Mouse (Mus musculus): ENCODE measurements around the gene Elmo1.

The Elmo1 gene

DNA sequence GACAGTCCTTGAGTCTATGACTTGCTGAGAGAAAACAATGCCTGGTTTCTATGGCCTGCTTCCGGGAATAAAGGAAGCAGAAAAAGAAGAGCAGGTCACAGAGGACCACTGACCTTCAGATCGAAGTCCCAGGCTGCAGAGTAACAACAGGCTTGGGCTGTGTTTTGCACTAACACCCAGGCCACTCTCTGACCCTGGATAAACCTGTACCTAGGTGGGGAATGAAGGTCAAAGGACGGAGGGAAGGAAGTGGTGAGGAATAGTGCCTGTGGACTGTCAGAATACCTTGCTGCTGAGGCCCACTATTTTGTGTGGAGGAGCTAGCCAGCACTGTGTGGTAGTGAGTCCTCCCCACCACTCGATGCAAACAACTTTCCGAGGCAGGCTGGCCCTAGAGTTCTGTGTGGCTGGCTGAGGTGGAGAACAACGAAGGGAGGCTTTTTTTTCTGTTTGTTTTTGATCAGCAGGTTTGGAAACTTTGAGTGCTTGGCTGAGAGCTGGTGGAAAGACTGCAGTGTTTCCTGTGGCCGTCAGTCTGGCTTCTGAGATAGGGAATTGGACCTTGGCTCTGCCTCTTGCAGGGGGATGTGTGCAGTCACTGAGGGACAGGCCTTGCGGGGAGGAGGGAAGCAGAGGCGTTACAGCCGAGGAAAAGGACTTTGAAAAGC is 83.7 kb downstream of the Elmo1 start:
- no peak for DNase-seq

DNA sequence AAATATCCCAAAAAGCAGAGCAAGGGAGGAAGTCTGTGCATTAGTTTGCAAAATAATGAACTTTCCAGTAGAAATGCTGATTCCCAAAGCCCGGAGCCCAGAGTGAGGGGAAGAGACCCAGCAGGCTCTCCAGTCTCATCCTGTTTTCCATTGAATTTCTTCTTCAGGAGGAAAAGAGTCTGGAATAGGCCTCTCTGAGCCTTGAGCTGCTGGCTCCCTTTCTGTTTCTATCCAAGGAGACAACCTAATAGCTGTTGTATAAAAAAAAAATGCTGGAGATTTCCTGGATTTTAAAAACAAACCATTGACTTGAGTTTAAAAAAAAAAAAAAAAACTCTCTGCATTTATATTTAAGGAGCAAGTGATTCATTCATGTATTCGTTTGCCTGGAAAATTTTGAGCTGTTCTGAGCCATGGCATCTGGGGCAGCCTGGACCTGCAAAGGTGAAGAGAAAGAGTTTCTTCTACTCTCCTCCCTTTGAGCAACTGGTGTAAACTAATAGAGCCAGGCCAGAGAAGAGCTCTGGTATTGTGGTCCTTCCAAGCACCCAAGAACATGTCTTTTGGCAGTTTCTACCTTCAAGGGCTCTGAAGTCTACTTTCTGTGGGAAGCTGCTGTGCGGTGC is 84.4 kb downstream of the Elmo1 start:
- no peak for DNase-seq

DNA sequence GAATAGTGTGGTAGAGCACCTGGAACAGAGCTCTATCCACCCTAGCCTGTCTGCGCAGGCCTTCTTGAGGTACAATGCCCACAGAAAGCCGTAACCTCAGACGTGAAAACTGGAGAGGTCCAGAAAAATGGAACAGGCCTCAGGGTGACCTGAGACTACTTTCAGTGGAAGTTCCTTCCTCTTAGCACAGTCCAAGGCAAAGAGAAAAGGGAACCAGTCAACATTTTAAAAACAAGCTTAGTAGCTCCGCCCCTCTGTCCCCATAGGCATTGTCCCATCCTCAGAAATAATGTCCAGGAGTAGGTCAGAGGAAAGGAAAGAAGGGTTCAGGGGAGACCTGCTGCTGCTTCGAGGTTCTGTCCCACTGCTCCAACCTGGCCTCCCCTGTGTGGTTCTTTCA is 90.3 kb downstream of the Elmo1 start:
- DNase-seq: no peak

DNA sequence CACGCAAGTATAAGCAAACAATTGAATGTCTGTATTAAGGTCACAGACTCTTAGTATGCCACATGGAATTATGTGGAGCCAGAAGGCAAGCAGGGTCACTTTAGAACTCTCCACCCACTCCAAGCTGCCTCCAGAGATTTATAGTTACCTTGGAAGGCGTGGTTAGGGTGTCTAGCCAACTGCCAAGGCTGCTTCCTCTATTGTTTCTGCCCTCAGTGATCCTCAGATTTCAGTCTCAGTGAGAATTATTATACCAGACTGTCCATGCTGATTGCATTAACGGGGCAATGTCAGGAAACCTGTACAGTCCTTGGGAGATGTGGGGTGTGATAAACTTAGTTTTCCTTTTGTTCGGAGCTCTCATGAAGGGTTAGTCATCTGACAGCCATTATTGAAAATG is 90.9 kb downstream of the Elmo1 start:
- no peak for DNase-seq

DNA sequence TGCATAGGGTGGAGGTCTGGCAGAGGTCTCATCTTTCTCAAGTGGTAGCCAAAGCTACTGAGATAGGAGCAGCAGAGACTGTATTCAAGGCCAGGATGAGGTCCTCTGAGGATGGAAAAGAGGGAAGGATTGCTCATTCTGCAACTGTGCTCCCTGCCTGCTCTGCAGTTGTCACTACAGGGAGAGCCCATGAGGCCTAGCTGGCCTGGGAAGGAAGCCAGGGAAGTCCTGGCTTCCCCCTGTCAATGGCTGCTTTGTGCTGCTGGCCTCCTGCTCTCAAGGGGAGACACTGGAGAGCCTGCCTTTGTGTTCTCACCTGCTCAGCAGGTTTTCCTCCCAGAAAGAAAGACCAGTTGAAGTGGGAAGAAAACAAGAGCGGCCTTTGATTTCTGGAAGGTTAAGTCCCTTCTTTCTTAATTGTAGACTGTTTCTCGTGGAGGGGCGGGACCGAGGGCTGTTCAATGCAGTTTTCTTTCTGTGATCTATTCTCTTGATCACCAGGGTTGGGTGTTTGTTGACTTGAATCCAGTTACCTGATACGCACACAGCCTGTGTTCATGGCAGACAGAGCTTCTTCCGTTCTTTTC is 91.9 kb downstream of the Elmo1 start:
- DNase-seq: no peak

DNA sequence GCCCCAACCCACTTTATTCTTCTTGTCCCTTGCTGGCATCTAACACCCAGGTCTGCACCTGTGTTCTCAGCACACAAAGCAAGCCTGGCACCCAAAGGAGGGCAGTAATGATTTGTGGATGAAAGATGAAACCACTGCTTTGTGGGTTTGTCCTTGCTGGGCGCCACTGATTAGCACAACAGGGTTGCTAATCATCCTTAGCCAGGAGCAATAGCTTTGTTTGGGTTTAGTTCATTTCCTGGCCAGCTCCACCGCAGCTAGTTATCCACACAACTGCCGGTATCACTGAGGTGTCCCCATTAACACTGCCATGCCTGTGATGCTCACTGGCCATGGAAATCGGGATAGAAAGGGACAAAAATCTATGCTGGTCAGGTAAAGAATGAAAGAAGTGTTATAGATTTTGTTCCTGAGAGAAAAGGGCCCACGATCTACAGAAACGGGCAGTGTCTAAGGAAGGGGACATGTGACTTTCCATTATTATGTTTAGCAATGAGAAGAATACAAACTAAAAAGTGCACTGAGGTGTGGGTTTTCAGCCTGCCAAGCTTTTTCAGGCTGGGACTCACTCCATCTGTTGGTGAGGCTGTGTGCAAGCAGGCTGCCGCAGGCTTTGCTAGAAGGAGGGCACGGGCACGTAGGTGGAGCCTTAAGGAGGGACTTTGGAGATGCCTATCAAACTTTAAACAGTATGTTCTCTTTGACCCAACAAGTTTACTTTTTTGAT is 93.3 kb downstream of the Elmo1 start:
- DNase-seq: no peak

DNA sequence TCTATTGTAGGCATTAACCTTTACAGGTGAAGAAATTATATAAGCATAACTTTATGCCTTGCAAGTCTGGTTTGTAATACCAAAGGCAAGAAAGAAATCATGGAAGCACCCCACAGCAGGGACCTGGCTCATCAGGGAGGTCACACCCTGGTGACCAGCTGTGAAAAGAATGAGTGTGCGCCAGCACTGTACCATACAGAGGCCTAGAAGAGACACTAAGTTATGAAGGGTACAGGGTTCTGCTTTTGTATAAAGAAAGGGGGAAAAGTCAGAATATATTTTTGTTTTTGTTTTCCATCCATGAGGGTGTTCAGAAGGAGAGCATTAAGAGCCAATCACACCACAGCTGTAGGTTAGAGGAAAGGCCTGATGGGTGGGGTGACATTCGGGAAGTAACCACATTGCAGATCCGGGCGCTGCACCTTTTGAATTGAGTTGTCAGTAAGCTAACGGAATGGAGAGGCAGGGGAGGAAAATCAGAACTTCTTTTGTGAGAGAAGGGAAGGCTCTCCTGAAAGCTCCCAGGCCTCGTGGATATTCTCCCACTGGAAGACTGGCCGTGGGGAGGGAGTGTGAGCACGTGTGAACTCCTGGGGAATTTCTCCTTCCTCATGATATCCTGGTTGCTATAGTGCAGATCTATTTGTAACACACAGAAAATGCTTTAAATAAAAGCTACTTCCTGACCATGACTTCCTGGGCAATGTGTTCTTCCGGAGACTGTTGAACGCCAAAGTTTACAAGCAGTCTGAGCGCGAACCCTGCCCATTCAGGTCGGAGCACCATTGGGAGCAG is 94.0 kb downstream of the Elmo1 start:
- DNase-seq: no peak

DNA sequence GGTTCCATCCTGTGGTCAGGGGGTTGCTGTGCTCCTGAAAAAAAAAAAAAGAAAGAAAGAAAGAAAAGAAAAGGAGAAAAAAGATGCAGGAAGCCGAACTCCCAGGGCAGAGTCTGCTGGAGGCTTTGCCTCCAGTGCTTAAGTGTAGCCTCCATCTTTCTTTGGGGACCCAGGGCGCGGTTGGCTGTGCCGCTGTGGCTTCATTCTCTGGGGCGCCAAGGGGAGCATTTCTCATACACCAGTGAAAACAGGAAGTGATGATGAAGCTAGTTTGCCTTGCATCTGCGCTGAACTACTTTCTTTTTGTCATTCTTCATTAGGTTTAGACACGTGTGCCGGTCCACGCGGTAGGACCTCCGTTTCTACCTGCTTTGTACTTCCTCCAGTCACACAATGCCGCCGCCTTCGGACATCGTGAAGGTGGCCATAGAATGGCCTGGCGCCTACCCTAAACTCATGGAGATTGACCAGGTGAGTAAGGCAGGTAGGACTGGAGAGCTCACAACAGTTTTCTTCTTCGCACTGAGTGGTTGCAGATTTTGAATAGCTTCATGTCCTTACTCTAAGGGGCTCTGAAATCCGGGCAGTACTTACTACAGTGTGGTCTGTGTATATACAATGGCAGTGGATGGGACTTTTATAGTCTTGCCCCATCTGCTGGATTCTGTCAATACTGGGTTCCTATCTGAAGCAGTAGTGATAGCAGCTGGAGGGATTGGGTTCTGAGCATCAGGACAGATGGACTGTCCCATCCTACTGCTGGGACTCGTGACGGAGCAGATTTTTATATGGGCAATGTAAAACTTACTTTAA is 94.8 kb downstream of the Elmo1 start:
- no peak for DNase-seq

DNA sequence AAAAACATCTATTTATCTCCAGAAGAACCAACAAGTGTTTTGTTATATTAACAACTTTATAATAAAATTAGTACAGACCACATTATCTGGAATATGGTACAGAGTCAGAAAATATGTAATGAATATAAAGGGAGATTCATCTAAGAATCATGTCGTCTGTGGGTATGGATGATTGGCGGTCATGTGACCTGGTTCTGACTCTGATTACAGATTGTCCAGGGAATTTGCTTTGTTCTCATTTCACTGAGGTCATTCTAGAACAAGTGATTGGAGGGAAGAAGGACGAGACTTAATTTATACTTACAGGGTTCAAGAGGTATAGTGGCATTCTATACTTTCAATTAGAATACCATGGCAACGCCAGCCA is 95.4 kb downstream of the Elmo1 start:
- DNase-seq: no peak

DNA sequence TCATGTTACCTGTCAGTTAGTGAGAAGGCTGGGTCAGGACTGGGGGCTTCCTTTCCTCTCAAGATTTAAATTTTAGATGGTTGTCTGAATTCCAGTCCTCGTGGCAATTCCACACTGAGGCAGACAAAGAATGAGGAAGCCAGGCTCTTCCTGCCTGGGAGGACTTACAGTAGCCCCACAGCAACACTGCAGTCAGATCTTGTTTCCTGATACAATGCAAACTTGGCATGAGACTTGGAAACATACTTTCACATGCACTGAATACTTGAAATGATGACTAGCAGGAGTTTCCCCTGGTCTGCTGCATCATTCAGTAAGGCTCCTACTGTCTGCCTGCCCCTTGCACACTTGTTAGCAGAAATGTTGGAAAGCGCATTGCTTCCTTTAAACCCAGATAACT is 97.3 kb downstream of the Elmo1 start:
- DNase-seq: no peak

DNA sequence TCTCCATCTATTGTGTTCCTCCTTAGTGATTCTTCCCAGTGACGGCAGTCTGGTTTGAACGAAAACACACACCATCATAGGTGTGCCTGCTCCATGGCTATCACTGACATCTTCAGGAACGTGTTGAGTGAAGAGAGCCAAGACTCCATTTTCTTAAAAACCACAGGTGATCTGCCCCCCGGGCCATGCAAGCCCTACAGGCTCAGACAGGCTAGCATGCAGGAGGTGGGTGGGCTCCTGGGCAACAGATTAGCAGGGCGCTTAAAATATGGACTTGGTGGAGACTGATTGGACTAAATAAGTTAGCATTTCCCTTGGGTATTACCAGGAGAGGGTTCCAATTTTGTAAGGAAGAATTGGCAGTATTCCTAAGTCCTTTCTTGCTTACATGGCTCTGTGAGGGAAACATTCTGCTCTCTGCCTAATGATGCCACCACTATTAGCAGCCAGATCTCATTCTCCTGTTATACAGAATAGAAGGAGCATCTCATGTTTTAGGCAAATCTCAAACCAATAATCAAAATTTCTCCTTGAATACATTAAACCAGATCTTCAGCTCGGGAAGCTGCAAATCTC is 101.7 kb downstream of the Elmo1 start:
- DNase-seq: no peak

DNA sequence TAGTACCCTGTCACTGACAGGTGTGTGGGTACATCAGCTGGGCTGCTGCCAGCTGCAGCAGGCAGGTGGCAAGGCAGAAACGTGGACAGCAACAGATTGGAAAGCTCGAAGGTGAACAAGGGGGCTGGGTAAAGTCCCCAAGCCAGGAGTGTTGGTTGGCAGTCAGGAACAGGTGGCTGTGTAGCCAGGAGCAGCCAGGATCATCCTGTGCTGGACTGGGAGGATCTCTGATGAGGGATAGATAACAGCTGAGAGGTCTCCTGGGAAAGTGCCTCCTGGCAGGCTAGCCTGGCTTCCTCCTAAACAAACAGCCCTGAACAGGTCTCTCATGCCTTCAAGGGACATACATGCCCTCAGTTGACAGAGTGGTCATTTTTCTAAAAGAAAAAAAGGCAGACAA is 110.2 kb downstream of the Elmo1 start:
- no peak for DNase-seq

DNA sequence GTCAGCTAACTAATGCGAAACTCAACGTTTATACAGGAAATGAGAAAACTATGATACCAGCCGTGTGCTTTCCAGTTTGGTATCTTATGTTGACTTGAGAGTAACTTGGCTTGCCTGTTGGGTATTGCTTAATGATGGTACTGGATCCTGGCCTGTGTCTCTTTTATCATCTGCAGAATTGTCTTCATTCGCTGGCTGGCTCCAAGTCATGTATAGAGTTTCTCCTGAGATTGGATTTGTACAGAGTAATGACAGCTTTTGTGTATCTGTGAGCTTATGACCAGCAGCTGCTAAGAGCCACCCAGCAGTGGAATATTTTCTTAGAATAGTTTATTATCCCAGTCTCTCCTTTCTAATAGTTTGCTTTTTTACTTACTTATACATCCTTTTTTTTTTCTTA is 112.2 kb downstream of the Elmo1 start:
- no peak for DNase-seq

DNA sequence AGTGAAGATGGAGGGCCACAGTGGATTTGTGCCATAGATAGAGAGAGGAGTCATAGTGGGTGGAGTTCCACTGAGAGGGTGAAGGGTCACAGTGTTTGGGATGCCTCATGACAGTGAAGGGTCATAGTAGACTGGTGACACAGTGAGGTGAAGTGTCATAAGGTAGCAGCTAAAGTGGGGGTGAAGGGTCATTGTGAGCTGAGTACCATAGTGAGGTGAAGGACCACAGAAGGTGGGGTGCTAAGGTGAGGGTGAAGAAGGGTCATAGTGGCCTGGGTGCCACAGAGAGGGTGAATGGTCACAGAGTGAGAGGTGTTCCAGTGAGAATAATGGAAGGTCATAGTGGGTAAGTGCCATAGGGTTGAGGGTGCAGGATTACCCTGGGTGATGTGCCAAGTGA is 113.8 kb downstream of the Elmo1 start:
- no peak for DNase-seq

DNA sequence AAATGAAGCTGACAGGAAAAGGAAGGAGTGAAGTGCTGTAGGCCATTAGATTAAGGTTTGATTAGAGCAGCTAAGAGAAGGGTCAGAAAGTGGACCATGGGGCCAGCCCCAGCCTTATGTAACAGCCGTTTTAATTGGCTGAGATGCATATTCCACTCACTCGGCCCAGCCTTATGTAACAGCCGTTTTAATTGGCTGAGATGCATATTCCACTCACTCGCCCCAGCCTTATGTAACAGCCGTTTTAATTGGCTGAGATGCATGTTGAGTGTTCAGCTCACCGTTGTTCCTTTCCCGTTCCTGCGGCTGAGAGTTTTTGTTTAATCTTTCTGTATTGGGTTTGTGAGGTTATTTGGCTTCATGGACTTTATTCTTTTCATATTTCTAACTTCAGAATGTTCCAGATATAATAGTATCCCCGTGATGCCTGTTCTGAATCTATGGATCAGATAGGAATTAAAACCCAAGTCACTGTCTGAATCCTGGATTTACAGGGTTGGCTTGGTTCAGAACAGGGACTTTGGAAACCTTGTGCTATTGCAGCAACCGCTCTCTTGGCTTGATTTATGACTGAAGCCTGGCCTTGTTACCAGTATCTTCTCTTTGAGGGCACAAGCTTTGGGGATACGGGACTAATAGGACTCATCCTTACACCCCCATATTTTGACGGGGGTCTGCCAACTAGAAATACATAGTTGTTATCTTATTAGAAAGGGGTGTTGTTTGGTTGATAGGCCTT is 114.8 kb downstream of the Elmo1 start:
- no peak for DNase-seq

DNA sequence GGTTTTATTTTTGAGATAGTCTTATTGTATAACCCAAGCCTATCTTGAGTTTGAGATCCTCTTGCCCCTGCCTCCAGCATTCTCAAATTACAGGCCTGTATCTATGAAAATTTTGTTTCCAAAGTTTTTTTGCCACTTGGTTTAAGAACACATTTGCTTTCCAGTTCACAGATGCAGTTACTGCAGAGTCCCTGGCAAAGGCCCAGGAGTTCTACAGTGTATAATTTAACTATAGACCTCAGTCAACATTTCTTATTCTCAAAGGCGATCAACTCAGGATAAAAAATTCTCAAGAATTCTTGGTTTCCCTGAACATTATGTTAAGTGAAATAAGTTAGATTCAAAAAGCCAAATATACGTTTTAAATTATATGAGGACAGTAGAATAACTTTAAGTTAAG is 115.3 kb downstream of the Elmo1 start:
- DNase-seq: no peak

DNA sequence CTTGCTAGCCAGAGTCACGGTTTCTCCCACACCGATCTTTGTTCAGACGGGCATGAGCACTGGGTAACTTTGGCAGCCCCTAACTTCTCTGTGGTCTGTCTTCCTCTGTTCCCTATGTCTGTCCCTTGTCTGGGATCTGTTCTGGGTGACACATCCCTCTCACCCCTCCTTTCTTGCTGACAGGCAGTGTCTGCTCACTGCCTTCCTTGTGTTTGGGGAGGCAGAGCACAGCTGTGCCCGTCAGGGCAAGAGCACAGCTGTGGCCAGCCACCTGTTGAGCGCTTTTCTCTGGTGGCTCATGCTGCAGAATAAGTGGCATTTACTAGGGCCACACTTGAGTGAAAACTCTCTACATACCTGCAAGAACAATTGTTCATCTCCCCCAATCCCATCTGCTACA is 116.7 kb downstream of the Elmo1 start:
- no peak for DNase-seq

DNA sequence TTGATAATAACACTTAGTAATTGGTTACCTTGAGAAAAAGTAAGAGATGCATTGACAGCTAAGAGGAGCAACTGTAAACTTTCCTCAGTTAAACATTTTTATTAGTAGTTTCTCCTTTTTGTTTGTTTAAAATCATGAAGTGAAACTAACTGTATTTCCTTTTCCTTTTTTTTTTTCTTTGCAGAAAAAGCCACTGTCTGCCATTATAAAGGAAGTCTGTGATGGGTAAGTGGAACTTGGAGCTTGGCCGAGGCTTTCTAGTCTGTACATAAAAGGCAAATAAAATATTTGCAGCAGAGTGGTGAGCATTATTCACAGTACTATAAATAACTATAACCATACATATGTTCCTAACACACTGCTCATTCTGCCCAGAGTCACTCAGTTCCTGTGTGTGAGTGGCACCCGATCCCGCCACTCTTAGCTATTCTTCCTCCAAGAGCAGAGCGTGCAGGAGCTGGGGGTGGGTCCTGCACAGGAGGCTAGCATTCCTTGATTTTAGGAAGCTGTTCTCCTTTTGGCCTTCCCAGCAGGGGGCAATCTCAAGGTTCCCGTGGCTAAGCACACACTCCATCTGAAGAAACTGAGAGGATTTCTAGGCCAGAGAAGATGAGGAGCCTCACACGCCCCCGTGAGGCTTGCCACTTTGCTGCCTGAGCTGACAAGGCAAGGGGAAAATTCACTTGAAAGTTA is 117.7 kb downstream of the Elmo1 start:
- DNase-seq: no peak

DNA sequence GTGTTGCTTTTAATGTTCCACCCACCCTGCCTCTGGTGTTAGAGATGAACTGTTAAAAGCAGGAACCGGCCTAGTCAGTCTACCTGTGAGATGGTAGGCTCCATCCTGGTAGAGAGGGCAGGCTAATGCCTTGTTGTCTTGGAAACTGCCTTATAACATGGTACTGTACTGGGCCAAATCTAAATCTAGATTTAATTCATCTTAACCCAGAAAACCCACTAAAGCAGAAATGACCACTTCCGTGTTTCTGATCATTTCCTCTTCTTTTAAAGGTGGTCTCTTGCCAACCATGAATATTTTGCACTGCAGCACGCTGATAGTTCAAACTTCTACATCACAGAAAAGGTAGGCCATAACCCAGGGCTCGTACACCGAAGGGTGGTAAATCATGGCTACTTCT is 118.5 kb downstream of the Elmo1 start:
- DNase-seq: no peak

DNA sequence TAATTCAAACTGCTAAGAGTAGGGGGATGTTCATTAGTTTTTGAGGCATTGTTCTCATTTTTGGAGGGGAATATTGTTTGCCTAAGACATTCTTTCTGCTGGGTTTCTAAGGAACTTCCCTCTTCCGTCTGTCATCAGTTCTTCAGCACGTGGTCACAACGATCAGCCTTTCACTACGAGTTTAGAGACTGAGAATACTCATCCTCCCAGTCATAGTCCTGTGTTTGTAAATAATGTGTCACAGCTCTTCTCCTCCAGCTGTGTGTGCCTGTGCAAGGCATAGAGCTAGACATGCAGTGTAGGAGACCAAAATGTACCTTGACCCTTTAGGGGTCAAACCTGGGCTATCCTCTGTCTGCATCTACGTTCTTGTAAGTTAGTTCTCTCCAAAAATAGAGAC is 121.4 kb downstream of the Elmo1 start:
- DNase-seq: no peak

DNA sequence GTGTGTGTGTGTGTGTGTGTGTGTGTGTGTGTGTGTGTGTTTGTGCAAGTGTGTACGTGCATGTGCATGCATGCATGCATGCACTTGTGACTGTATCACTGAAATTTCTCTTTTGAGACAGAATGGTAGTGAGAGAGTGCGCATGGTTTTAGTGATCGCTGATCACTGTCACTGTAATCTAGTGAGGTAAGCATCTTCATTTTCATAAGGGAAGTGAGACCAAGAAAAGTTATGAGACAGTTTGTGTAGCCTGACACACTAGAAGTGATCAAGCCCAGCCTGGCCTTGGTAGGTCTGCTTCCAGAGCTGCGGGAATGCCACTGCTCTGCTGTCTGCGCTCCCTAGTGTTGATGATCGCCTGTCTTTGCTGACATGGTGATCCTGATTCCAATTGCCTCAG is 122.3 kb downstream of the Elmo1 start:
- DNase-seq: no peak
